Mouse (Mus musculus) layer of hippocampus, postnatal 10 days (tissue): ENCODE results near the gene Brms1. TPM values are rescaled to one million over a fixed set of nuclear protein-coding genes. Genes with fewer than 3 reads are reported as not detected.

Experiments used
- DNase-seq, 2 experiments: peaks; one replicate each; pipeline ENCODE4 v3.0.0; 2021; ENCODE audit warnings: low spot score in 2 of 2
- total RNA-seq, 2 experiments: library from RNA; stranded (reverse); gene quantifications; 2 replicates each; pipeline ENCODE4 v1.2.3; 2021

Brms1 gene
- total RNA-seq, 2 experiments from 2014 or later = 8.7 to 11.9 TPM

- peak; percentile 90 to 93 for DNase-seq
These were observed 2.4 kb upstream of the Brms1 start, which contains the start of the genes B4gat1 and AC124502.3 for GRCm38 (mm10) chr19:5038709-5039156. B4gat1 (plus strand) TSS chr19:5038826. AC124502.3 (plus strand) TSS chr19:5038891.

- DNase-seq = no peak
These were observed 1.6 kb upstream of the Brms1 start for GRCm38 (mm10) chr19:5039301-5040114.

GRCm38 (mm10) chr19:5041588-5041987 lies 434 bp downstream of the Brms1 start:
- DNase-seq = no peak

- DNase-seq = no peak
These were observed 4.4 kb downstream of the Brms1 start for GRCm38 (mm10) chr19:5045531-5045930.

- peak in 1 of 2 experiments; percentile 65 for DNase-seq
These were observed 7.2 kb downstream of the Brms1 start for GRCm38 (mm10) chr19:5048138-5049056.

GRCm38 (mm10) chr19:5049325-5049724 lies 8.2 kb downstream of the Brms1 start:
- DNase-seq = no peak

GRCm38 (mm10) chr19:5050047-5050905 lies 9.1 kb downstream of the Brms1 start, which contains the start of gene Rin1:
Rin1 (plus strand) TSS chr19:5050481.
- peak in 1 of 2 experiments; percentile 53 for DNase-seq

- no peak for DNase-seq
These were observed 9.9 kb downstream of the Brms1 start for GRCm38 (mm10) chr19:5051031-5051430.

GRCm38 (mm10) chr19:5051515-5051914 lies 10.4 kb downstream of the Brms1 start:
- DNase-seq = no peak

- no peak for DNase-seq
These were observed 11.1 kb downstream of the Brms1 start for GRCm38 (mm10) chr19:5052166-5052822.

GRCm38 (mm10) chr19:5052853-5053252 lies 11.7 kb downstream of the Brms1 start:
- no peak for DNase-seq

- DNase-seq = peak in 1 of 2 experiments; percentile 61
These were observed 12.8 kb downstream of the Brms1 start for GRCm38 (mm10) chr19:5053909-5054308.

- peak; percentile 62 to 68 for DNase-seq
These were observed 15.1 kb downstream of the Brms1 start for GRCm38 (mm10) chr19:5056251-5056650.

- no peak for DNase-seq
These were observed 17.0 kb downstream of the Brms1 start for GRCm38 (mm10) chr19:5057876-5058775.

- no peak for DNase-seq
These were observed 17.9 kb downstream of the Brms1 start for GRCm38 (mm10) chr19:5058801-5059771.

- no peak for DNase-seq
These were observed 19.5 kb downstream of the Brms1 start for GRCm38 (mm10) chr19:5060365-5061330.

- DNase-seq = no peak
These were observed 20.9 kb downstream of the Brms1 start for GRCm38 (mm10) chr19:5062041-5062440.
